Mouse (Mus musculus): ENCODE data around the gene Mmp20. TPM values are rescaled to one million over a fixed set of nuclear protein-coding genes. Genes with fewer than 3 reads are reported as not detected.

The Mmp20 gene
- polyA plus RNA-seq (2012): not detected in 2 replicates

DNA sequence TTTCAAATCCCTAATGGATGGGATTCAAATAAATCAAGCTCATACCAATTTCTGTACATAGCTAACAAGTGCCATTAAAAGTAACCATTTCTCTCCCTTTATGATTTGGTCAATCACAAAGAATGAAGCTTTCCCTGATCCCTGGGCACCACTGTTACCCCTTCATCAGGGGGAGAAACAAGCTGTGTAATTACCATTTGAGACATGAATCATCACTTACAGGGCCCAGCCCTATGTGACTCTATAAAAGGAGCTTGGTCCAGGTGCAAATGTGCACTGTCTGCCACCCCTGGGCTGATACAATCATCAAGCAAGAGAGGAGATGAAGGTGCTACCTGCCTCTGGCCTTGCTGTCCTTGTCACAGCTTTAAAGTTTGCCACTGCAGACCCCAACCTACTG is at the start of gene Mmp20:
Gene Mmp20 (plus strand): TSS at position 301 of the 400 bp plus-strand sequence.
- TF ChIP-seq GATA1 (IDR thresholded peaks at IDR 0.05; ENCODE audit: low read length): no peak

DNA sequence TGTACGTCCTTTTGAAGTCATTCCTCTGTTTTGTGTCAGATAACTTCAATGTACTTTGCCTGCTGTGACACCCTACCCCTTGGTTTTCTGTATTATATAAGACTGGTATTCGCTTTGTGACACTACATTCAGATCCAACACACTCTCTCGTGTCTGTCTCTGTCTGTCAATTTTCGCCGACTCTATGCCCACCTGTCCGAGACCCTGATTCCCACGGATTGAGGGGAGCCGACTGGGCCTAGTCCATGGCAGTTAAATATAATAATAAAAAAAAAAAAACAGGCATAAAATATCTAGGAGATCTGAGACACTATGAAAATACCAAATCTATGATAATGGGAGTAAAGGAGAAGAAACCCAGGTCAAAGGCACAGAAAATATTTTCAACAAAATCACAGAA is 38.0 kb upstream of the Mmp20 start:
- no peak for TF ChIP-seq GATA1 (IDR thresholded peaks at IDR 0.05; ENCODE audit: low read length)

DNA sequence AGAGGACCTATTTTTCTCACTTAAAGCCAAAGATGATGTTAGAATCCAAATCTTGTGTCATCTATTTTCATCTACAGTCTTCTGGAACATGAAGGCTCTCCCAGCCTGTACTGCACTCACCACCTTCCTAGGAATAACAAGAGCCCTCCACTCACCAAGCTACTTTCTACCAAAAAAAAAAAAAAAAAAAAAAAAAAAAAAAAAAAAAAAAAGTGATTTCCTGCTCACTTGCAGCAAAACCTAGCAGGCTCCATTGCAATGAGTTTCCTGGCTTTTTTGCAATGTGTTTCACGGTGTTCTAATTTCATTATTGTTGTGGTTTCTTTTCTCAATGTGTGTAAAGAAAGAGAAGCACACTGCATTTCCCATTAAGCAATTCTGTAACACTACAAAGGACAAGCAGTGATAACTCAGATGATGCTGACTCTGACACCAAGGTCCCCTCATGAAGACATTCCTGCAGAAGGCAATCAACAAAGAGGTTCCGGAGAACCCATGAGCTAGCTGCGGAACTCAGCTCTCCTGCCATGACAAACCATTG is 34.7 kb upstream of the Mmp20 start:
- no peak for TF ChIP-seq GATA1 (IDR thresholded peaks at IDR 0.05; ENCODE audit: low read length)

DNA sequence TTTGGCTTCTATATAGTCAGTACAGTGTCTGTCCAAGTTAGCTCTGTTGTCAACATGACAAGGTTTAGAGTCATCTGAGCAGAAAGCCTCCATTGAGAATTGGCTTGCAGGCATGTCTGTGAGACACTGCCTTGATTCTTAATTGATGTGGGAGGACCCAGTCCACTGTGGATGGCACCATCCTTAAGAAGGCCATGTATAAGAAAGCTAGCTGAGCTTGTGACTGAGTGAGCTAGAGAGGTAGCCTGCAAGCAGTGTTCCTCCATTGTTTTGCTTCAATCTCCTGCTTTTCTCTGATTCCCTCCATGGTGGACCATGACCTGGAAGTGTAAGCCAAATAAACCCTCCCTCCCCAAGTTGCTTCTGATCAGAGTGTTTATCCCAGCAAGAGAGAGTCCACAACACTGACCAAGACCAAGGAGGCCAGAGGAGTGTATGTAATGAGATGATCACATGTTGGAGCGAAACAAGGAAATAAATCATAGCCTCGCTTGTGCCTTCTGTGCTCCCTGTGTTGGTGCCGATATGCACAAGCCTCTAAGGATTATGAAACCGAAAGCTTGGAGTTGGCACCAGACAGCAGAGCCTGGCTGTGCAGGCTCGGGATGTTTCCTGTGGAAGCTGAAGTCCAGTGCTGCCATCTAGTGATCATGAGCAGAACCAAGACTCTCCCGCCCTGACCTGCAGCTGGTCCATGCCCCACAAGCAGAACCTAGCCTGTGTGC is 33.1 kb upstream of the Mmp20 start:
- TF ChIP-seq GATA1 (IDR thresholded peaks at IDR 0.05; ENCODE audit: low read length): no peak

DNA sequence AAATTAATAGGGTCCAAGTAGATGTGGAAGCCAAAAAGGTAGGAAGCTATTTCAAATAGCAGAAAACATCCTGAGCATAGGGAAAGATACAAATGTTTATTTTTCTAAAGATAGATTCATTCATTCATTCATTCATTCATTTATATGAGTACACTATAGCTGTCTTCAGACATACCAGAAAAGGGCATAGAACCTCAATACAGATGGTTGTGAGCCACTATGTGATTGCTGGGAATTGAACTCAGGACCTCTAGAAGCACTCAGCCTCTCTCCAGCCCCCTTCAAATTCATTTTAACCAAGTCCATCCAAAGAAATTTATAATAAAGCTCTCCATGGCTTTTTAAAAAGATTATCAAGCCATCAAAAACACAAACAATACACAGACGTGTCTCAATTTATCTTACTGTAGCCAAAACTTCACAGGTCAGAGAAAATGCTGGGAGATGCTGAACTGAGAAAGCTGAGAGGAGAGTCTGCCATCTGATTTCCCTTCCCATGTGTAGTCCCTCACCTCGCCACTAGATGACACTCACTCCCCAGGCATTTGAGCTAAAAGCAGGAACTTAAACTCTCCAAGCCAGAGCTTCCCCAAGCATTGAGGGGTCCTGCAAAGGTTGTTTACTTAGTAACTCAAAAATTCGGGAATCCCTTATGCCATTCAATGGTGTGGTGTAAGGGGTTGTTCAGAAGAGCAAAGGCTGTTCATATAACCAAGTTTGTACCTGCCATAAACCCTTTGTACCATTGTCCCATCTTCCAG is 24.9 kb upstream of the Mmp20 start:
- no peak for TF ChIP-seq GATA1 (IDR thresholded peaks at IDR 0.05; ENCODE audit: low read length)

DNA sequence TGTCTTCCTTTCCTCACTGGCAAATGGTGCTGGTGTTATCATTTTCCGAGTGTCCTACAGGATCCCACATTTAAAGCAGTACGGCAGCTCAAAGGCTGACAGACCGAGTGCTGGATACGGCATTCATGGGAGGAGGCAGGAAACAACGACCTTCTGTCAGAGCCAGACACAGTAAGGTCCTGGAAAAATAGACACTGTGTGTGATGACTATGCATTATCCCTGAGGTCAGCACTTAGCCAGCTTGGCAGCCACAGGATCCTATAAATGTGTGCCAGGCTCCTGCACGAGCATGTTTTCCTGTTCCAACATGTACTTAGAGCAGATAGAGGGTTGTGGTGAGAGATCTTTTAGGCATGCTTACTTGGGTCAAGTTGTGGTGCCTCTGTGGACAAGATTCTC is 24.0 kb upstream of the Mmp20 start:
- TF ChIP-seq GATA1 (IDR thresholded peaks at IDR 0.05; ENCODE audit: low read length): no peak

DNA sequence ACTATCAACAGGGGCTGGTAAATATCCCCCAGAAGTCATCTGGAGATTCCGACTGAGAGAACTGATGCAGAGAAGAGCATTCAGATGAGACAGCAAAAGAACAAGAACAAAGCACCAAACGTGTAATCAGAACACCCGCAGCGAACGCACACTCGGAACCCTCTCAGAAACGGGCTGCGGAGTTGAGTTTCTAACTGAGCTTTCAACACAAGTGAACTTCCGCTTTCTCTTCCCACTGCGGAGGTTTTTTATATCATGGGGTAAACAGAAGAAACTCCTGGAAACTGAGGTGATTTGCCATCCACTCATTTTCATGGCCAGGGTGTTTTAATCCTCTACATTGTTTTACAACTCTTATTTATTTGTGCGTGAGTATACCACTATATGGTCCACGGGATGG is 22.4 kb upstream of the Mmp20 start:
- TF ChIP-seq GATA1 (IDR thresholded peaks at IDR 0.05; ENCODE audit: low read length): no peak

DNA sequence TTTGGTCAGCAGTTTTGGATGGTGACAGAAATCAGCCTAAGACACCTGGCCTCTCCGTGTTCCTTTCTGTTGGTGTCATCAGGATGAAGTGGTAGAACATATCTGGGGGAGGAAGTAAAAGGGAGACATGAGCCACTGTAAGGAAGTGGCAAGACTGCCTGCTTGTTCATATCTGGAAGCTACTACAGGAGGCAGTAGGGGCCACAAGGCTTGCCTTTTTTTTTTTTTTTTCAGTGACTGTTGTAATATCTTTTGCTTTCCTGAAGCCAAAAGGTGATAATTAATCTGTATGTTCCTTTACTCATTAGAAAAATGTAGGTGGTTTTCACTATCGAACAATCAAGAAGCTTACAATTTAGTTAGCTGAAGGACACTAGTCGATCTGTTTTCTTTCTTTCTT is 5.4 kb upstream of the Mmp20 start:
- no peak for TF ChIP-seq GATA1 (IDR thresholded peaks at IDR 0.05; ENCODE audit: low read length)

DNA sequence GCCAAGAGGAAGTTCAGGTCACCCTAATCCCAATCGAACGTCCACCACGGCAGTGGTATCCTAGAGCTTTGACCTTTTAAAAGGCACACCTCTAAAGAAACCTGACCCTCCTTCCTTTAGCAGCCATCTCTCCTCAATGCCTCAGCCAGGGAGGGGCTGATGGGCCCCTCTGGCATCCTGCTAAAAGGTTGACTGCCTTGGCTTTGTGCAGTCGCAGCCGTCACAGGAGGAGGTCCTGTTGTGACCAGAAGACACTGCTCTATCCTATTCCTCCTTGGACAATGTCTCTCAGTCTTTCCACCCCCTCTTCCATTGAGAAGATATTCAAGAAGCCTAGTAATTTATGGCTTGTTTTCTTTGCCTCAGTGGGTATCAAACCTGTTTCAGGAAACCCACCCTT is 5.9 kb downstream of the Mmp20 start:
- no peak for TF ChIP-seq GATA1 (IDR thresholded peaks at IDR 0.05; ENCODE audit: low read length)

DNA sequence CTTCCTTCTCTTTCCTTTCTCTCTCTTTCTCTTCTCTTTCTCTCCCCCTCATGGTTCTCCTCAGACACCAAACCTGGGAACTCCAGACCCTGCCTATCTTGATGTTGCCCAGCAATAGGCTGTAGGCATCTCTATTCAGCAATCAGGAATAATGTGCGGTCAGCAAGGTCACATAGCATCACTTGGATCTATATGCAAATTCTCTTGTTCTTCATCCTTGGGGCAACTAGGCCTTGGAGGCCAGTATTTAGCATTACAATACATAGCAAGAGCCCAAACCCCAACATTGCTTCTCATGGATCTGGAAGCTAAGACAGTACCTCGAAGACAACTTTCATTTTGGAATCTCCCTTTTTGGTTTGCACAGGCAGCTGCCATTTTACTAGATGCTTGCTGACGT is 19.9 kb downstream of the Mmp20 start:
- TF ChIP-seq GATA1 (IDR thresholded peaks at IDR 0.05; ENCODE audit: low read length): no peak

DNA sequence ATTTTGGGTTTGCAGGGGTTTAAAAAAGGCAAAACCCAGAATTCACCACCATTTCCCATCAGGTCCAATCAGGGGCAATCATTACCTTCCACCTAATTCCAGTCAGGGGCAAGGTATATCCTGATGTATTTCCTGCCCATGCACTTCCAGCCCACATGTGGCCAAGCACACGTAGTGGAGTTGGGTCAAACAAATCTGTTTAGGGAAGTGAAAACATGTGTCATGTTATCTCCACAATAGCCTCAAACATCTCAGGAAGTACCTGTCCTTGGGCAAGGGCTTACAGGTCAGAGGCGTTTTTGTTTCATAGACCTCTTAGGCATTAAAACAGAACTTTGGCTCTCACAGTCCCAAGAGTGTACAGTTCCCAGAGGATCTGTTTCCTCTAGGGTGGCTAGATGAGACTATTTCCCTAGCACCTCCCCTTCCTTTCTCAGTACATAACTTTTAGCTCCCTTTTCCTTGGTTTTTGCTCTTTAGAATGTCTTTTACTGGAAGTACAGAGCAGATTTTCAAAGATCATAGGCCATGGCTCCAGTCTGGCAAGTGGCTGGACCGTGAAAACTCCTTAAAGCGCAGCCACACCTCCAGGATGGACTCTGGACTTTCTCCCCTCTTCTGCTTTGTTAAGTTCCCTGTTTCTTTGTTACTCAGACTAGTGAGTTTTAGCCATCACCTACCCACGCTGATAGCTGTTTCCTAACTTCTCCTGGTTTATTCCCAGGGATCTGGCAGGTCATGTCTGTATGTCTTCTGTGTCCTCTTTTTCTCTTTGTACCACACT is 22.6 kb downstream of the Mmp20 start:
- no peak for TF ChIP-seq GATA1 (IDR thresholded peaks at IDR 0.05; ENCODE audit: low read length)

DNA sequence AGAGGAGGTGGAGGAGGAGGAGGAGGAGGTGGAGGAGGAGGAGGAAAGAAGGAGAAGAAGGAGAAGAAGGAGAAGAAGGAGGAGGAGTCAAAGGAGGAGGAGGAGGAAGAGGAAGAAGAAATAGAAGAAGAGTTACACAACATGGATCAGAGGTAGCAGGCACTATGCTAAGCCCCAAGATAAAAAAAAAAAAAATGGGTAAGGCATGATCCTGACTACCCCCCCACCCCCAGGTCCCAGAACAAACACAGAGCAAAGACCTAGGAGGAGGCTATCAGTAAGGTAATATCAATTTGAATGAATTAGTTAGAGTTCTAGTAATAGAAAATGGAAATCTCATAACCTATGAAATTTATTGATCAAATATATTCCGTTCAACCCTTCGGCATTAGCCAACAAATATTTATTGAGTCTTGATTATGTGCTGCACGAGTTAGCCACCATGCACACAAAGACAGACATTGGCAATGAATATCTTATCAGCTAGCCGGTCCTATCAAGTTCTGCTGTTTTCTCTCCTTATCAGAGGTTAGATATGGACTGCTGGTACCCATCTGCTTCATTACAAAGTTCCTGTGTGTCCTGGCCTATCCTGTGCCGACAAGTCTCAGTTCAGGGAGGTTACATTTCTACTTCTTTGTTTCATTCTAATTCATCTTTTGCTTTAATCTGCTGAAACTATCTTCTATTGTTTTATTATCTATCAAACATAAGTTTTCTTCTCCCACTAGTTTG is 24.5 kb downstream of the Mmp20 start:
- TF ChIP-seq GATA1 (IDR thresholded peaks at IDR 0.05; ENCODE audit: low read length): no peak

DNA sequence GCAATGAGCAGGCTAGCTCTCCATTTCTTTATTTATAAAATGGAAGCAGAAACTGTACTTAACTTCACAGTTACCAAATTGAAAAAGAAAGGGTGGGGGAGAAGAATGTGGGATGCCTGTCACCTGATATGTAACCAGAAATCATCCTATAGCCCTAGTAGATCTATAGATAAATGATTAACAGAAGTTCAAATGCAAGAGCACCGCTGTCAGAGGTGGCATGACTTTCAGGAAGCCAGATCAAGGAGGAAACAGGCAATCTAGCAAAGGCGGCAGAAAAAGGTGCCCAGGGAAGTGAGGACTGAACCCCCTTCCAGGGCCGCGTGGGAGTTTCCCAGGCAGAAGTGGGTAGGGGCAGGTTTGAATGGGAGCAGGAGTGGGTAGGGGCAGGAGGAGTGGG is 29.9 kb downstream of the Mmp20 start:
- no peak for TF ChIP-seq GATA1 (IDR thresholded peaks at IDR 0.05; ENCODE audit: low read length)

DNA sequence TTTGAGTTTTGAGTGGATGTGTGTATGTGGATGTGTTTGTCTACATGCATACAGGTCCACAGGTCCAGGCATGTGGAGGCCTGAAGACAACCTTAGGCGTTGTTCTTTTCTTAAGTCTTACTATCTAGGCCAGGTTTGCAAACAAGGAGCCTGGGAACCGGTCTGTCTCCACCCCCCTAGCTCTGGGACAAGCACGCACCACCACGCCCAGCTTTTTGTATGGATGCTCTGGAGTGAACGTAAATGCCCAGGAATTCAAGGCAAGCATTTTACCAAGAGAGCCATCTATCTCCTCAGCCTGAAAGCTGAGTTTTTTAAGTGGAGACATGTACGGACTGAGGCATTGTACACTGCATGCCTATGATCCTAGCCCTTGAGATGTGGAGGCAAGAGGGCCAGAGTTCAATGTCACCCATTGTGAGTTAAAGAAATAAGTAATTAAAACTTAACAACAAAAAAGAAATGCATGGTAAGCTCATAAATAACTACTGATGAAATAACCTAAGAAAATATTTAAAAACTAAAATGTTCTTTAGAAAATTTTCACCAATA is 31.5 kb downstream of the Mmp20 start:
- TF ChIP-seq GATA1 (IDR thresholded peaks at IDR 0.05; ENCODE audit: low read length): no peak

DNA sequence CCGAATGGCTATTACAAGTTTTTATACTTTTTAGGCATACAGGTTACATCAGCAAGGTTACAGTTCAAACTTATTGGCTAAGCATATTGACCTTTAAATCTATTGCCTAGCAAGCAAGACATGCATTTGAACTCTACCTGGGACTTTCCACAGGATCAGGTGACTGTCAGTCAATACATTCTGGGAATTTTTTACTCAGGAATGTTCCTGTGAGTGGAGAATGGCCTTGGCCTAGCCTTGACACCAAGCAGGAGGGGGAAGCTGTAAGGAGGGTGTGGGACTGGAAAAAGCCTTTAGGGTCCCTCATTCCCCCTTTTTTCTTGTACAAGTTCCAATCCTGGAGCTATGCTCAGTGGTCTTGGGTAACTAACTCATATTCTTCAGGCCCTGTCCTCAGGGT is 33.3 kb downstream of the Mmp20 start:
- TF ChIP-seq GATA1 (IDR thresholded peaks at IDR 0.05; ENCODE audit: low read length): no peak

Measured in G1E-ER4 (cell line).